Comparison of ENCODE assay signal across 12 mouse cellular contexts in the genomic region with DNA sequence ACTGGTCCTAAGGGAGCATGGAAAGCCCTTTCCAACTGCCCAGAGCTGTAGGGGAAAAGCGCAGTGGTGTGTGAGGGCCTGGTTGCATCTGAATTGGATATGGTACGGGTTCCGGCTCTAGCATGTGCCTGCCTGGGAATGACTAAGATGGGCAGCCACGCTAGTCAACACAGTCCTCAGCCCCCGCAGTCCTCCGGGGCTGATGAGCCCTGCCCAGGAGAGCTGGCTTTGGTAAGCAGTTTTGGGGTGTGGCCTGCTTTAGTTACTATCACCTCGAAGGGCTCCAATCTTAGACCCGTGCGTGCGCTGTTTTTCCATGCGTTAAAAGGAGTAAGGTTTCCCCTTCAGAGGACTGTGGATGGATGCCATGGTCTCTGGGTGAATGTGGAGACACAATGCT. TPM values are rescaled to one million over a fixed set of nuclear protein-coding genes. Genes with fewer than 3 reads are reported as not detected.
DNase-seq lines count a peak whose midpoint lies in the region; ATAC-seq and TF ChIP-seq lines count a peak whose summit lies in the region.
"Had no signal": no experiment of that assay in that cellular context is flagged by ENCODE, and none has a peak within 500 bp of the region (broad histone marks: within the 10 kb centered on the region; RNA-seq: fewer than 3 reads in every experiment).

No protein-coding gene starts in this region.

- peak overlapping the region; percentile 6 to 21; a peak in 2 of 4 replicates for H3K4me3 ChIP-seq in ES-E14 (ENCODE audit: insufficient read depth in 1 of 2, low read depth in 1 of 2, low read length in 2 of 2, poor library complexity in 1 of 2, severe bottlenecking in 1 of 2)
- no peak overlapping the region; a peak in 1 of 4 replicates for H3K4me3 ChIP-seq in heart, embryonic 14.5 days (ENCODE audit: control insufficient read depth in 1 of 2, insufficient read depth in 1 of 2, low read depth in 1 of 2, low read length in 2 of 2)
- H3K4me3 ChIP-seq in liver, embryonic 16.5 days (ENCODE audit: low read depth, low read length): peak overlapping the region; percentile 40
- no peak overlapping the region for H3K4me3 ChIP-seq in forebrain, embryonic 13.5 days
- H3K4me3 ChIP-seq: limb, embryonic 13.5 days had no signal

- H3K27me3 ChIP-seq in heart, embryonic 14.5 days (ENCODE audit: control insufficient read depth, insufficient read depth, low read length): no peaks in the 10 kb centered on the region
- H3K27me3 ChIP-seq in liver, embryonic 16.5 days (ENCODE audit: control insufficient read depth, insufficient read depth, low read depth, low read length): no peaks in the 10 kb centered on the region; the same call in 1 of the 2 replicates
- H3K27me3 ChIP-seq in forebrain, embryonic 13.5 days: no peaks in the 10 kb centered on the region
- H3K27me3 ChIP-seq: limb, embryonic 13.5 days; Patski had no signal

- no peak; the same call in 1 of the 2 replicates for ATAC-seq in heart, embryonic 14.5 days (ENCODE audit: insufficient number of reproducible peaks, insufficient read depth, low FRiP score, low read depth)
- ATAC-seq in liver, embryonic 16.5 days (ENCODE audit: low read depth): peak; percentile 89
- ATAC-seq in forebrain, embryonic 13.5 days: no peak
- ATAC-seq: Patski had no signal

- WGBS in heart, embryonic 14.5 days: 63% methylated on average over 11 of the region's 11 CpGs
- WGBS in liver, embryonic 16.5 days (ENCODE audit: insufficient replicate concordance): 57% methylated on average over 11 of the region's 11 CpGs
- WGBS in forebrain, embryonic 13.5 days: 91% methylated on average over 11 of the region's 11 CpGs

- H3K36me3 ChIP-seq in ES-E14 (ENCODE audit: control insufficient read depth, insufficient read depth, low read length, poor library complexity, severe bottlenecking): no peaks in the 10 kb centered on the region
- no peaks in the 10 kb centered on the region for H3K36me3 ChIP-seq in heart, embryonic 14.5 days (ENCODE audit: control insufficient read depth, insufficient read depth, low read length)
- no peaks in the 10 kb centered on the region for H3K36me3 ChIP-seq in liver, embryonic 16.5 days (ENCODE audit: control insufficient read depth, insufficient read depth)
- no peaks in the 10 kb centered on the region for H3K36me3 ChIP-seq in forebrain, embryonic 13.5 days (ENCODE audit: poor library complexity, severe bottlenecking)
- H3K36me3 ChIP-seq: limb, embryonic 13.5 days had no signal

- H3K9me3 ChIP-seq in ES-E14 (ENCODE audit: control insufficient read depth, insufficient read depth, low read depth, low read length): no peaks in the 10 kb centered on the region
- 0 out of 2 replicates have a peak, but pooled peaks cover 2% of the 10 kb centered on the region for H3K9me3 ChIP-seq in heart, embryonic 14.5 days (ENCODE audit: control insufficient read depth, low read length)
- no peaks in the 10 kb centered on the region for H3K9me3 ChIP-seq in liver, embryonic 16.5 days (replicated peaks; ENCODE audit: control insufficient read depth, low read length)
- no peaks in the 10 kb centered on the region for H3K9me3 ChIP-seq in forebrain, embryonic 13.5 days (replicated peaks)

- in situ Hi-C loops in ES-E14 (cut with MboI; ENCODE audit: low sequenced_read_pairs in 2 of 2, unreplicated experiment in 2 of 2): no loop called here

- H3K4me2 ChIP-seq in heart, embryonic 14.5 days (ENCODE audit: low read length): peak overlapping the region; percentile 50
- H3K4me2 ChIP-seq in liver, embryonic 16.5 days (ENCODE audit: low read depth, low read length): peak overlapping the region; percentile 65
- no peak overlapping the region for H3K4me2 ChIP-seq in forebrain, embryonic 13.5 days
- H3K4me2 ChIP-seq: limb, embryonic 13.5 days had no signal

- no peak overlapping the region for H3K9ac ChIP-seq in ES-E14 (ENCODE audit: insufficient read depth, low read depth, low read length, poor library complexity, severe bottlenecking)
- peak overlapping the region; percentile 41; the same call in 1 of the 2 replicates for H3K9ac ChIP-seq in heart, embryonic 14.5 days (ENCODE audit: low read length)
- H3K9ac ChIP-seq in liver, embryonic 16.5 days (ENCODE audit: low read depth, low read length): peak overlapping the region; percentile 54
- H3K9ac ChIP-seq in forebrain, embryonic 13.5 days: no peak overlapping the region
- H3K9ac ChIP-seq: limb, embryonic 13.5 days had no signal

- peak; percentile 17 to 40 for DNase-seq in kidney, postnatal 4 days
- DNase-seq in kidney, postnatal 14 days: no peak
- DNase-seq in ES-E14 (ENCODE audit: low read depth, low spot score): no peak
- no peak for DNase-seq in thymus, adult 18-20 months
- DNase-seq in adrenal gland, adult 2 months: no peak
- DNase-seq: gastrocnemius, postnatal 10 days; kidney, adult 18-20 months had no signal

- no peak overlapping the region for H3K27ac ChIP-seq in ES-E14 (ENCODE audit: insufficient read depth, low read depth, low read length, poor library complexity, severe bottlenecking)
- H3K27ac ChIP-seq in heart, embryonic 14.5 days (replicated peaks in 1 of 2; ENCODE audit: control insufficient read depth in 1 of 2, insufficient read depth in 1 of 2, low read depth in 2 of 2, low read length in 2 of 2): no peak overlapping the region; a peak in 1 of 4 replicates
- peak overlapping the region; percentile 58; the same call in 1 of the 2 replicates for H3K27ac ChIP-seq in liver, embryonic 16.5 days (ENCODE audit: low read length)
- no peak overlapping the region for H3K27ac ChIP-seq in forebrain, embryonic 13.5 days
- H3K27ac ChIP-seq: limb, embryonic 13.5 days had no signal

- H3K4me1 ChIP-seq in ES-E14 (ENCODE audit: control insufficient read depth in 2 of 2, insufficient read depth in 2 of 2, low read length in 2 of 2, poor library complexity in 1 of 2): peaks cover 0 to 7% of the 10 kb centered on the region in 2 experiments; a peak in 1 of 4 replicates
- H3K4me1 ChIP-seq in heart, embryonic 14.5 days (ENCODE audit: control insufficient read depth in 2 of 2, insufficient read depth in 2 of 2, low read length in 2 of 2): peaks cover 15 to 17% of the 10 kb centered on the region in 2 experiments
- peaks cover 24% of the 10 kb centered on the region for H3K4me1 ChIP-seq in liver, embryonic 16.5 days (ENCODE audit: control insufficient read depth, low read depth, low read length)
- no peaks in the 10 kb centered on the region for H3K4me1 ChIP-seq in forebrain, embryonic 13.5 days

TF ChIP-seq in ES-E14, 5 proteins besides CTCF, POLR2A, EP300 and RAD21:
- TF ChIP-seq ZNF384 (IDR thresholded peaks at IDR 0.05; ENCODE audit: low read depth, low read length): no peak
- TF ChIP-seq ZC3H11A (IDR thresholded peaks at IDR 0.05; ENCODE audit: borderline replicate concordance, low read depth, low read length): no peak
- no peak for TF ChIP-seq HCFC1 (IDR thresholded peaks at IDR 0.05; ENCODE audit: borderline replicate concordance, insufficient read depth, low read length)
- no peak for TF ChIP-seq MAFK (IDR thresholded peaks at IDR 0.05; ENCODE audit: insufficient read depth, low read depth, low read length)
- no peak for TF ChIP-seq CHD2 (IDR thresholded peaks at IDR 0.05; ENCODE audit: low read depth, low read length)

RNA-seq across cellular contexts. Expression of gene H3f3a, which starts 16.4 kb away (rescaled TPM):
- total RNA-seq in ES-E14 (2012; rRNA removed): 503 and 657 TPM in 2 replicates
- polyA plus RNA-seq in heart, embryonic 14.5 days (2014; fragmentation: Nextera tagmentation; extraction: Ambion mirVana): 1,749 and 1,827 TPM in 2 replicates
- polyA plus RNA-seq in liver, embryonic 16.5 days (2015; fragmentation: Nextera tagmentation; extraction: Ambion mirVana): 2,020 and 2,074 TPM in 2 replicates
- total RNA-seq in adrenal gland, adult 2 months (2021): 100 to 1,000 TPM; 639 to 657 TPM
- polyA plus RNA-seq in adrenal gland, adult 2 months (2012; rRNA removed): 103 and 113 TPM in 2 replicates
- 4,035 and 4,414 TPM in 2 replicates for polyA plus RNA-seq in forebrain, embryonic 13.5 days (2015; fragmentation: Nextera tagmentation; extraction: Ambion mirVana)

RNA-seq across cellular contexts. Expression of gene Sde2, which starts 20.8 kb away (rescaled TPM):
- 39.6 and 41.2 TPM in 2 replicates for total RNA-seq in ES-E14 (2012; rRNA removed)
- polyA plus RNA-seq in heart, embryonic 14.5 days (2014; fragmentation: Nextera tagmentation; extraction: Ambion mirVana): 22.3 TPM in 2 replicates
- 20.9 and 21.5 TPM in 2 replicates for polyA plus RNA-seq in liver, embryonic 16.5 days (2015; fragmentation: Nextera tagmentation; extraction: Ambion mirVana)
- total RNA-seq in adrenal gland, adult 2 months (2021): 10 to 100 TPM; 19.6 to 21.3 TPM
- 3.2 and 4.7 TPM in 2 replicates for polyA plus RNA-seq in adrenal gland, adult 2 months (2012; rRNA removed)
- 32.7 and 33.8 TPM in 2 replicates for polyA plus RNA-seq in forebrain, embryonic 13.5 days (2015; fragmentation: Nextera tagmentation; extraction: Ambion mirVana)

Comparison
In these comparisons a context has a peak if more than half of its experiments do, and no peak if none do; other contexts are left out.
1. DNase-seq: peak in kidney, postnatal 4 days (2 of 2); none in kidney, postnatal 14 days (single experiment), ES-E14 (single experiment), thymus, adult 18-20 months (0 of 2) and adrenal gland, adult 2 months (single experiment).
2. H3K4me3 ChIP-seq: peak in ES-E14 (2 of 2) and liver, embryonic 16.5 days (single experiment); none in heart, embryonic 14.5 days (0 of 2) and forebrain, embryonic 13.5 days (single experiment).
3. H3K9ac ChIP-seq: peak in heart, embryonic 14.5 days (single experiment) and liver, embryonic 16.5 days (single experiment); none in ES-E14 (single experiment) and forebrain, embryonic 13.5 days (single experiment).
4. RNA of gene H3f3a, which starts 16.4 kb away (polyA plus RNA-seq): 4,035 to 4,414 TPM in forebrain, embryonic 13.5 days, 2,020 to 2,074 TPM in liver, embryonic 16.5 days and 1,749 to 1,827 TPM in heart, embryonic 14.5 days; 103 to 113 TPM in adrenal gland, adult 2 months; every median in the first group is over 10 times any median in the second.